Comparison of ENCODE assay signal across 12 mouse cellular contexts in genomic region chr14:52325890-52326289, GRCm38 (mm10). TPM values are rescaled to one million over a fixed set of nuclear protein-coding genes. Genes with fewer than 3 reads are reported as not detected.
DNase-seq lines count a peak whose midpoint lies in the region; ATAC-seq and TF ChIP-seq lines count a peak whose summit lies in the region.
"Had no signal": no experiment of that assay in that cellular context is flagged by ENCODE, and none has a peak within 500 bp of the region (broad histone marks: within the 10 kb centered on the region; RNA-seq: fewer than 3 reads in every experiment).

No protein-coding gene starts in this region.

- no peaks in the 10 kb centered on the region for H3K36me3 ChIP-seq in liver, adult 2 months (ENCODE audit: control insufficient read depth, insufficient read depth, low read length)
- no peaks in the 10 kb centered on the region for H3K36me3 ChIP-seq in liver, embryonic 12.5 days
- no peaks in the 10 kb centered on the region for H3K36me3 ChIP-seq in hindbrain, embryonic 12.5 days
- H3K36me3 ChIP-seq in neural tube, embryonic 14.5 days (ENCODE audit: control insufficient read depth, insufficient read depth, low read length), result no peaks in the 10 kb centered on the region
- H3K36me3 ChIP-seq in kidney, adult 2 months (ENCODE audit: control insufficient read depth, insufficient read depth, low read length), result no peaks in the 10 kb centered on the region
- H3K36me3 ChIP-seq: G1E had no signal

- H3K27me3 ChIP-seq in liver, adult 2 months (ENCODE audit: control insufficient read depth, insufficient read depth, low read length), result peaks cover 12% of the 10 kb centered on the region; the same call in 1 of the 2 replicates
- H3K27me3 ChIP-seq in liver, embryonic 12.5 days (replicated peaks), result peaks cover 87% of the 10 kb centered on the region
- peaks cover 3% of the 10 kb centered on the region for H3K27me3 ChIP-seq in hindbrain, embryonic 12.5 days
- H3K27me3 ChIP-seq in neural tube, embryonic 14.5 days (ENCODE audit: control insufficient read depth, insufficient read depth, low read length), result no peaks in the 10 kb centered on the region
- no peaks in the 10 kb centered on the region for H3K27me3 ChIP-seq in kidney, adult 2 months (replicated peaks; ENCODE audit: control insufficient read depth, insufficient read depth, low read length)

- no peak overlapping the region for H3K9ac ChIP-seq in liver, adult 2 months (ENCODE audit: low read depth, low read length)
- no peak overlapping the region for H3K9ac ChIP-seq in liver, embryonic 12.5 days
- H3K9ac ChIP-seq in hindbrain, embryonic 12.5 days, result peak overlapping the region; percentile 41
- no peak overlapping the region for H3K9ac ChIP-seq in neural tube, embryonic 14.5 days (replicated peaks; ENCODE audit: low read depth, low read length)

- H3K9me3 ChIP-seq in liver, embryonic 12.5 days (replicated peaks), result no peaks in the 10 kb centered on the region
- H3K9me3 ChIP-seq in hindbrain, embryonic 12.5 days (replicated peaks), result no peaks in the 10 kb centered on the region
- no peaks in the 10 kb centered on the region for H3K9me3 ChIP-seq in neural tube, embryonic 14.5 days (ENCODE audit: control insufficient read depth, low read length)
- H3K9me3 ChIP-seq: G1E had no signal

- no peak for ATAC-seq in liver, embryonic 12.5 days
- ATAC-seq in hindbrain, embryonic 12.5 days (ENCODE audit: low FRiP score), result peak; percentile 33; the same call in 1 of the 2 replicates
- peak; percentile 47; the same call in 1 of the 2 replicates for ATAC-seq in neural tube, embryonic 14.5 days (ENCODE audit: low read depth)

- 36% methylated on average over 4 of the region's 4 CpGs for WGBS in liver, adult 2 months
- WGBS in liver, embryonic 12.5 days (ENCODE audit: insufficient replicate concordance), result 14% methylated on average over 4 of the region's 4 CpGs
- 3% methylated on average over 4 of the region's 4 CpGs for WGBS in hindbrain, embryonic 12.5 days
- 3% methylated on average over 4 of the region's 4 CpGs for WGBS in neural tube, embryonic 14.5 days
- WGBS in kidney, adult 2 months, result 35% methylated on average over 4 of the region's 4 CpGs

- no peak for DNase-seq in liver, adult 2 months (ENCODE audit: extremely low read depth, low read depth, low spot score)
- no peak for DNase-seq in frontal cortex, postnatal 25 days (ENCODE audit: low spot score in 2 of 2)
- DNase-seq in adipocyte (ENCODE audit: low spot score), result no peak
- DNase-seq in kidney, adult 2 months, result no peak
- DNase-seq: lung, postnatal 36 days had no signal

- H3K4me1 ChIP-seq in liver, adult 2 months (ENCODE audit: control insufficient read depth, insufficient read depth, low read length), result peaks cover 2% of the 10 kb centered on the region; the same call in 1 of the 2 replicates
- H3K4me1 ChIP-seq in liver, embryonic 12.5 days, result no peaks in the 10 kb centered on the region; the same call in 1 of the 2 replicates
- no peaks in the 10 kb centered on the region for H3K4me1 ChIP-seq in cortical plate, adult 2 months (ENCODE audit: control insufficient read depth, insufficient read depth, low read length)
- H3K4me1 ChIP-seq in hindbrain, embryonic 12.5 days, result peaks cover 28% of the 10 kb centered on the region
- 0 out of 2 replicates have a peak, but pooled peaks cover 7% of the 10 kb centered on the region for H3K4me1 ChIP-seq in neural tube, embryonic 14.5 days (ENCODE audit: control insufficient read depth, insufficient read depth, low read length)
- no peaks in the 10 kb centered on the region for H3K4me1 ChIP-seq in kidney, adult 2 months (ENCODE audit: control insufficient read depth, insufficient read depth, low read length)

- no peak overlapping the region for H3K4me2 ChIP-seq in liver, embryonic 12.5 days
- peak overlapping the region; percentile 85 for H3K4me2 ChIP-seq in hindbrain, embryonic 12.5 days (replicated peaks)
- H3K4me2 ChIP-seq in neural tube, embryonic 14.5 days (ENCODE audit: low read depth, low read length), result peak overlapping the region; percentile 92; the same call in 1 of the 2 replicates

- H3K79me2 ChIP-seq in liver, adult 2 months (ENCODE audit: control insufficient read depth, insufficient read depth, low read length), result no peaks in the 10 kb centered on the region

- H3K27ac ChIP-seq in liver, adult 2 months (replicated peaks; ENCODE audit: insufficient read depth, low read depth, low read length), result no peak overlapping the region
- no peak overlapping the region for H3K27ac ChIP-seq in liver, embryonic 12.5 days
- H3K27ac ChIP-seq in cortical plate, adult 2 months (ENCODE audit: insufficient read depth, low read length), result no peak overlapping the region
- peak overlapping the region; percentile 30; the same call in 1 of the 2 replicates for H3K27ac ChIP-seq in hindbrain, embryonic 12.5 days
- H3K27ac ChIP-seq in neural tube, embryonic 14.5 days (ENCODE audit: low read depth, low read length), result peak overlapping the region; percentile 30; the same call in 1 of the 2 replicates
- no peak overlapping the region for H3K27ac ChIP-seq in kidney, adult 2 months (ENCODE audit: insufficient read depth, low read depth, low read length)

- H3K4me3 ChIP-seq in liver, adult 2 months (ENCODE audit: insufficient read depth, low read depth, low read length), result no peak overlapping the region
- no peak overlapping the region for H3K4me3 ChIP-seq in liver, embryonic 12.5 days
- no peak overlapping the region for H3K4me3 ChIP-seq in cortical plate, adult 2 months (ENCODE audit: insufficient read depth, low read length)
- H3K4me3 ChIP-seq in hindbrain, embryonic 12.5 days, result peak overlapping the region; percentile 57; the same call in 1 of the 2 replicates
- H3K4me3 ChIP-seq in neural tube, embryonic 14.5 days (ENCODE audit: low read depth, low read length), result no peak overlapping the region
- H3K4me3 ChIP-seq in kidney, adult 2 months (ENCODE audit: insufficient read depth, low read depth, low read length), result no peak overlapping the region

- no peak for TF ChIP-seq POLR2A in liver, adult 2 months (IDR thresholded peaks at IDR 0.05; ENCODE audit: extremely low read depth, insufficient read depth, low read length)
- no peak for TF ChIP-seq POLR2A in cortical plate, adult 2 months (IDR thresholded peaks at IDR 0.05; ENCODE audit: extremely low read depth, insufficient read depth, low read length)
- TF ChIP-seq POLR2A in kidney, adult 2 months (IDR thresholded peaks at IDR 0.05; ENCODE audit: low read depth, low read length), result no peak

- 0 out of 2 replicates have a peak, but pooled peaks have one; percentile 3 for TF ChIP-seq CTCF in liver, adult 2 months (IDR thresholded peaks at IDR 0.05; ENCODE audit: low read depth, low read length)
- peak; percentile 39 for TF ChIP-seq CTCF in cortical plate, adult 2 months (IDR thresholded peaks at IDR 0.05; ENCODE audit: extremely low read depth, insufficient read depth, low read length)
- TF ChIP-seq CTCF in kidney, adult 2 months (conservative IDR thresholded peaks at IDR 0.05; ENCODE audit: insufficient read depth, insufficient read length, low read depth, low read length), result no peak

RNA-seq across cellular contexts. Expression of gene Sall2, which starts 2.7 kb away (rescaled TPM):
- 0.74 and 0.94 TPM in 2 replicates for total RNA-seq in liver, adult 2 months (2014; rRNA removed)
- 0.80 and 1.4 TPM in 2 replicates for polyA plus RNA-seq in liver, adult 2 months (2012; rRNA removed)
- polyA plus RNA-seq in liver, embryonic 12.5 days (2016; fragmentation: Nextera tagmentation; extraction: Ambion mirVana), result 3.0 and 3.8 TPM in 2 replicates
- 24.6 and 26.5 TPM in 2 replicates for polyA plus RNA-seq in cortical plate, adult 2 months (2012; rRNA removed)
- 60.7 and 62.8 TPM in 2 replicates for polyA plus RNA-seq in hindbrain, embryonic 12.5 days (2016; fragmentation: Nextera tagmentation; extraction: Ambion mirVana)
- polyA plus RNA-seq in neural tube, embryonic 14.5 days (2014; fragmentation: Nextera tagmentation; extraction: Ambion mirVana), result 42.4 and 52.4 TPM in 2 replicates
- 16.9 and 18.3 TPM in 2 replicates for polyA plus RNA-seq in kidney, adult 2 months (2012; rRNA removed)

RNA-seq across cellular contexts. Expression of gene Mettl3, which starts 21.0 kb away (rescaled TPM):
- total RNA-seq in liver, adult 2 months (2014; rRNA removed), result 11.4 and 12.7 TPM in 2 replicates
- polyA plus RNA-seq in liver, adult 2 months (2012; rRNA removed), result 7.2 and 8.6 TPM in 2 replicates
- polyA plus RNA-seq in liver, embryonic 12.5 days (2016; fragmentation: Nextera tagmentation; extraction: Ambion mirVana), result 26.8 and 28.6 TPM in 2 replicates
- 28.7 and 28.8 TPM in 2 replicates for polyA plus RNA-seq in cortical plate, adult 2 months (2012; rRNA removed)
- 54.7 and 56.1 TPM in 2 replicates for polyA plus RNA-seq in hindbrain, embryonic 12.5 days (2016; fragmentation: Nextera tagmentation; extraction: Ambion mirVana)
- polyA plus RNA-seq in neural tube, embryonic 14.5 days (2014; fragmentation: Nextera tagmentation; extraction: Ambion mirVana), result 41.1 and 42.5 TPM in 2 replicates
- polyA plus RNA-seq in kidney, adult 2 months (2012; rRNA removed), result 16.0 and 23.5 TPM in 2 replicates

RNA-seq across cellular contexts. Expression of gene Olfr1513, which starts 30.3 kb away (rescaled TPM):
- total RNA-seq in liver, adult 2 months (2014; rRNA removed), result not detected in 2 replicates
- not detected in 2 replicates for polyA plus RNA-seq in liver, adult 2 months (2012; rRNA removed)
- polyA plus RNA-seq in liver, embryonic 12.5 days (2016; fragmentation: Nextera tagmentation; extraction: Ambion mirVana), result not detected in 2 replicates
- polyA plus RNA-seq in cortical plate, adult 2 months (2012; rRNA removed), result not detected in 2 replicates
- 0.06 TPM in 1 of 2 replicates, not detected in the other for polyA plus RNA-seq in hindbrain, embryonic 12.5 days (2016; fragmentation: Nextera tagmentation; extraction: Ambion mirVana)
- not detected in 2 replicates for polyA plus RNA-seq in neural tube, embryonic 14.5 days (2014; fragmentation: Nextera tagmentation; extraction: Ambion mirVana)
- polyA plus RNA-seq in kidney, adult 2 months (2012; rRNA removed), result not detected in 2 replicates
- total RNA-seq: layer of hippocampus, postnatal 14 days had no signal
- polyA plus RNA-seq: G1E; heart, embryonic 16.5 days had no signal

RNA-seq across cellular contexts. Expression of gene Rab2b, which starts 46.5 kb away (rescaled TPM):
- 1.3 and 1.7 TPM in 2 replicates for total RNA-seq in liver, adult 2 months (2014; rRNA removed)
- polyA plus RNA-seq in liver, adult 2 months (2012; rRNA removed), result 1.7 and 2.3 TPM in 2 replicates
- polyA plus RNA-seq in liver, embryonic 12.5 days (2016; fragmentation: Nextera tagmentation; extraction: Ambion mirVana), result 4.6 TPM in 2 replicates
- polyA plus RNA-seq in cortical plate, adult 2 months (2012; rRNA removed), result 42.0 and 44.4 TPM in 2 replicates
- polyA plus RNA-seq in hindbrain, embryonic 12.5 days (2016; fragmentation: Nextera tagmentation; extraction: Ambion mirVana), result 40.6 and 51.9 TPM in 2 replicates
- 69.4 TPM in 2 replicates for polyA plus RNA-seq in neural tube, embryonic 14.5 days (2014; fragmentation: Nextera tagmentation; extraction: Ambion mirVana)
- polyA plus RNA-seq in kidney, adult 2 months (2012; rRNA removed), result 7.5 and 8.4 TPM in 2 replicates

RNA-seq across cellular contexts. Expression of gene Tox4, which starts 46.9 kb away (rescaled TPM):
- total RNA-seq in liver, adult 2 months (2014; rRNA removed), result 13.0 and 14.6 TPM in 2 replicates
- polyA plus RNA-seq in liver, adult 2 months (2012; rRNA removed), result 20.1 and 21.1 TPM in 2 replicates
- polyA plus RNA-seq in liver, embryonic 12.5 days (2016; fragmentation: Nextera tagmentation; extraction: Ambion mirVana), result 26.5 and 26.7 TPM in 2 replicates
- polyA plus RNA-seq in cortical plate, adult 2 months (2012; rRNA removed), result 41.2 and 42.4 TPM in 2 replicates
- polyA plus RNA-seq in hindbrain, embryonic 12.5 days (2016; fragmentation: Nextera tagmentation; extraction: Ambion mirVana), result 51.1 and 57.3 TPM in 2 replicates
- polyA plus RNA-seq in neural tube, embryonic 14.5 days (2014; fragmentation: Nextera tagmentation; extraction: Ambion mirVana), result 49.0 and 69.3 TPM in 2 replicates
- 26.6 and 32.0 TPM in 2 replicates for polyA plus RNA-seq in kidney, adult 2 months (2012; rRNA removed)

Comparison
In these comparisons a context has a peak if more than half of its experiments do, and no peak if none do; other contexts are left out.
1. H3K27ac ChIP-seq: peak in hindbrain, embryonic 12.5 days (single experiment) and neural tube, embryonic 14.5 days (single experiment); none in liver, adult 2 months (single experiment), liver, embryonic 12.5 days (single experiment), cortical plate, adult 2 months (single experiment) and kidney, adult 2 months (single experiment).